Mouse (Mus musculus) intestine, embryonic 15.5 days (tissue): ENCODE data around the gene Itsn1. TPM values are rescaled to one million over a fixed set of nuclear protein-coding genes. Genes with fewer than 3 reads are reported as not detected.

Source experiments
- ATAC-seq: fragments of 200-750 bp; cut with Nextera tagmentation; 2 replicates; pipeline ENCODE4 v1.8.0; 2017; ENCODE audit warnings: moderate TSS enrichment, moderate library complexity
- H3K27ac ChIP-seq: fragments of 300-500 bp; sonication (generic); 2 replicates; pipeline ENCODE4 v1.5.1; 2015; ENCODE audit warnings: mild to moderate bottlenecking, inconsistent platforms
- H3K27me3 ChIP-seq: fragments of 300-500 bp; sonication (generic); replicated peaks from 2 replicates; pipeline ENCODE4 v1.6.1; 2015; ENCODE audit warnings: inconsistent platforms
- H3K36me3 ChIP-seq: fragments of 300-500 bp; sonication (generic); 2 replicates; pipeline ENCODE4 v1.6.1; 2015; ENCODE audit warnings: inconsistent platforms
- H3K4me1 ChIP-seq: fragments of 300-500 bp; sonication (generic); replicated peaks from 2 replicates; pipeline ENCODE4 v1.6.1; 2015; ENCODE audit warnings: inconsistent platforms
- H3K4me2 ChIP-seq: fragments of 300-500 bp; sonication (generic); replicated peaks from 2 replicates; pipeline ENCODE4 v1.6.1; 2015; ENCODE audit warnings: mild to moderate bottlenecking, inconsistent platforms
- H3K4me3 ChIP-seq: fragments of 300-500 bp; sonication (generic); replicated peaks from 2 replicates; pipeline ENCODE4 v1.5.1; 2015; ENCODE audit warnings: inconsistent platforms
- H3K9ac ChIP-seq: fragments of 300-500 bp; sonication (generic); 2 replicates; pipeline ENCODE4 v1.6.1; 2015; ENCODE audit warnings: inconsistent platforms
- H3K9me3 ChIP-seq: fragments of 300-500 bp; sonication (generic); 2 replicates; pipeline ENCODE4 v1.6.1; 2016; ENCODE audit warnings: inconsistent platforms
- WGBS: fragments of 180-500 bp; shearing (Covaris S2); methylation state at CpG from one replicate; pipeline ENCODE4 v1.1.7; 2015; 5-methylcytosine and 5-hydroxymethylcytosine counted together
- polyA plus RNA-seq: library from polyadenylated mRNA; unstranded; fragments of >200 nt; fragmentation: Nextera tagmentation; extraction: Ambion mirVana; gene quantifications from 2 replicates; pipeline ENCODE4 v1.2.1, GENCODE M21; 2015

Gene Itsn1
- polyA plus RNA-seq, 1 experiment from 2014 or later, result 16.4 TPM

- no peaks in the 10 kb centered on the region for H3K36me3 ChIP-seq
- ATAC-seq, result no peak
- H3K9ac ChIP-seq, result no peak overlapping the region
- 80% methylated on average over 7 of the region's 7 CpGs for WGBS
- no peaks in the 10 kb centered on the region for H3K27me3 ChIP-seq
- H3K4me2 ChIP-seq, result no peak overlapping the region
- H3K27ac ChIP-seq, result no peak overlapping the region
- no peak overlapping the region for H3K4me3 ChIP-seq
- no peaks in the 10 kb centered on the region for H3K9me3 ChIP-seq
- H3K4me1 ChIP-seq, result peaks cover 11% of the 10 kb centered on the region; the same call in 1 of the 2 replicates
Observed at GRCm38 (mm10) chr16:91736046-91736816, 7.2 kb downstream of the Itsn1 start.

GRCm38 (mm10) chr16:91738505-91738904, 9.4 kb downstream of the Itsn1 start:
- Histone ChIP-seq H3K9ac (no peak overlapping the region), H3K4me3 (no peak overlapping the region), H3K36me3 (no peaks in the 10 kb centered on the region), H3K27me3 (no peaks in the 10 kb centered on the region), H3K4me2 (no peak overlapping the region), H3K9me3 (no peaks in the 10 kb centered on the region), H3K27ac (no peak overlapping the region), H3K4me1 (0 out of 2 replicates have a peak, but pooled peaks cover 7% of the 10 kb centered on the region)
- 83% methylated on average over 6 of the region's 6 CpGs for whole genome bisulfite sequencing
- no peak for ATAC-seq

GRCm38 (mm10) chr16:91740184-91740917, 11.3 kb downstream of the Itsn1 start:
- Histone ChIP-seq H3K4me3 (no peak overlapping the region), H3K4me1 (0 out of 2 replicates have a peak, but pooled peaks cover 3% of the 10 kb centered on the region), H3K27me3 (no peaks in the 10 kb centered on the region), H3K36me3 (no peaks in the 10 kb centered on the region), H3K9me3 (no peaks in the 10 kb centered on the region), H3K9ac (no peak overlapping the region), H3K27ac (peak overlapping the region; percentile 9; the same call in 1 of the 2 replicates), H3K4me2 (no peak overlapping the region)
- WGBS, result 60% methylated on average over 8 of the region's 8 CpGs
- no peak for ATAC-seq

- no peak for ATAC-seq
- no peaks in the 10 kb centered on the region for H3K9me3 ChIP-seq
- no peak overlapping the region for H3K4me3 ChIP-seq
- H3K4me2 ChIP-seq, result no peak overlapping the region
- H3K27ac ChIP-seq, result no peak overlapping the region
- H3K36me3 ChIP-seq, result no peaks in the 10 kb centered on the region
- H3K4me1 ChIP-seq, result 0 out of 2 replicates have a peak, but pooled peaks cover 3% of the 10 kb centered on the region
- no peak overlapping the region for H3K9ac ChIP-seq
- no peaks in the 10 kb centered on the region for H3K27me3 ChIP-seq
- 68% methylated on average over 7 of the region's 7 CpGs for WGBS
Observed at GRCm38 (mm10) chr16:91740918-91741255, 11.8 kb downstream of the Itsn1 start.

GRCm38 (mm10) chr16:91743055-91743454, 14.0 kb downstream of the Itsn1 start:
- H3K4me3 ChIP-seq, result no peak overlapping the region
- H3K4me2 ChIP-seq, result no peak overlapping the region
- no peak overlapping the region for H3K27ac ChIP-seq
- H3K4me1 ChIP-seq, result 0 out of 2 replicates have a peak, but pooled peaks cover 3% of the 10 kb centered on the region
- H3K36me3 ChIP-seq, result no peaks in the 10 kb centered on the region
- no peak overlapping the region for H3K9ac ChIP-seq
- H3K27me3 ChIP-seq, result no peaks in the 10 kb centered on the region
- 74% methylated on average over 7 of the region's 7 CpGs for WGBS
- ATAC-seq, result no peak
- H3K9me3 ChIP-seq, result no peaks in the 10 kb centered on the region

GRCm38 (mm10) chr16:91746101-91746950, 17.2 kb downstream of the Itsn1 start:
- no peak for ATAC-seq
- whole genome bisulfite sequencing, result 46% methylated on average over 14 of the region's 14 CpGs

GRCm38 (mm10) chr16:91747567-91747966, 18.5 kb downstream of the Itsn1 start:
- H3K27ac ChIP-seq, result no peak overlapping the region
- WGBS, result 73% methylated on average over 6 of the region's 6 CpGs

More at GRCm38 (mm10) chr16:91746101-91746950, 17.2 kb downstream of the Itsn1 start:
- no peaks in the 10 kb centered on the region for H3K4me1 ChIP-seq
- no peak overlapping the region for H3K9ac ChIP-seq
- no peak overlapping the region for H3K4me2 ChIP-seq
- no peak overlapping the region for H3K27ac ChIP-seq
- H3K36me3 ChIP-seq, result no peaks in the 10 kb centered on the region
- H3K9me3 ChIP-seq, result no peaks in the 10 kb centered on the region
- H3K27me3 ChIP-seq, result no peaks in the 10 kb centered on the region
- H3K4me3 ChIP-seq, result no peak overlapping the region

GRCm38 (mm10) chr16:91751644-91752385, 22.7 kb downstream of the Itsn1 start:
- Histone ChIP-seq H3K4me1 (no peaks in the 10 kb centered on the region), H3K27ac (no peak overlapping the region), H3K4me2 (no peak overlapping the region), H3K36me3 (no peaks in the 10 kb centered on the region), H3K27me3 (no peaks in the 10 kb centered on the region), H3K4me3 (no peak overlapping the region), H3K9ac (no peak overlapping the region), H3K9me3 (no peaks in the 10 kb centered on the region)
- 83% methylated on average over 13 of the region's 13 CpGs for WGBS
- no peak for ATAC-seq

More at GRCm38 (mm10) chr16:91747567-91747966, 18.5 kb downstream of the Itsn1 start:
- no peaks in the 10 kb centered on the region for H3K36me3 ChIP-seq
- peak; percentile 86 for ATAC-seq
- H3K4me2 ChIP-seq, result no peak overlapping the region
- H3K9me3 ChIP-seq, result no peaks in the 10 kb centered on the region
- no peaks in the 10 kb centered on the region for H3K27me3 ChIP-seq
- H3K4me3 ChIP-seq, result no peak overlapping the region
- no peaks in the 10 kb centered on the region for H3K4me1 ChIP-seq
- no peak overlapping the region for H3K9ac ChIP-seq

- H3K9me3 ChIP-seq, result no peaks in the 10 kb centered on the region
- no peak overlapping the region for H3K9ac ChIP-seq
- H3K27ac ChIP-seq, result no peak overlapping the region
- WGBS, result 64% methylated on average over 4 of the region's 4 CpGs
- H3K4me2 ChIP-seq, result no peak overlapping the region
- H3K4me3 ChIP-seq, result no peak overlapping the region
- no peaks in the 10 kb centered on the region for H3K36me3 ChIP-seq
- no peaks in the 10 kb centered on the region for H3K27me3 ChIP-seq
- H3K4me1 ChIP-seq, result no peaks in the 10 kb centered on the region
- no peak for ATAC-seq
Observed at GRCm38 (mm10) chr16:91753611-91754010, 24.5 kb downstream of the Itsn1 start.

GRCm38 (mm10) chr16:91754957-91755356, 25.9 kb downstream of the Itsn1 start:
- H3K4me3 ChIP-seq, result no peak overlapping the region
- no peak overlapping the region for H3K27ac ChIP-seq
- H3K4me1 ChIP-seq, result no peaks in the 10 kb centered on the region
- H3K9ac ChIP-seq, result no peak overlapping the region
- H3K27me3 ChIP-seq, result no peaks in the 10 kb centered on the region
- 86% methylated on average over 6 of the region's 6 CpGs for WGBS
- no peak overlapping the region for H3K4me2 ChIP-seq
- no peak for ATAC-seq
- H3K9me3 ChIP-seq, result no peaks in the 10 kb centered on the region
- H3K36me3 ChIP-seq, result no peaks in the 10 kb centered on the region

- H3K27ac ChIP-seq, result no peak overlapping the region
- H3K4me3 ChIP-seq, result no peak overlapping the region
- 0 out of 2 replicates have a peak, but pooled peaks cover 3% of the 10 kb centered on the region for H3K4me1 ChIP-seq
- no peak overlapping the region for H3K4me2 ChIP-seq
- H3K36me3 ChIP-seq, result no peaks in the 10 kb centered on the region
- WGBS, result 77% methylated on average over 9 of the region's 9 CpGs
- no peak for ATAC-seq
- no peak overlapping the region for H3K9ac ChIP-seq
- H3K27me3 ChIP-seq, result no peaks in the 10 kb centered on the region
- no peaks in the 10 kb centered on the region for H3K9me3 ChIP-seq
Observed at GRCm38 (mm10) chr16:91761202-91761601, 32.1 kb downstream of the Itsn1 start.
